Mouse (Mus musculus) small intestine, adult 2 months (tissue): ENCODE results near the gene Tsfm.

Experiments
- CTCF ChIP-seq: fragments of 200-500 bp; IDR thresholded peaks from 2 replicates; pipeline ENCODE4 v1.5.1; 2012; ENCODE audit warnings: low read depth, mild to moderate bottlenecking, control low read depth, inconsistent platforms, low read length, moderate library complexity, mixed read lengths; ENCODE audit not compliant: insufficient replicate concordance, insufficient read length; ENCODE audit errors: extremely low read depth
- POLR2A ChIP-seq: fragments of 200-500 bp; IDR thresholded peaks from 2 replicates; pipeline ENCODE4 v1.6.1; 2012; ENCODE audit warnings: low read depth, mild to moderate bottlenecking, control low read depth, inconsistent platforms, low read length, moderate library complexity

- TF ChIP-seq POLR2A (no peak), CTCF (no peak)
These were observed 42.0 kb downstream of the Tsfm start for GRCm38 (mm10) chr10:126988513-126989165.
